Mouse (Mus musculus): ENCODE data around the gene Nedd9. TPM values are rescaled to one million over a fixed set of nuclear protein-coding genes. Genes with fewer than 3 reads are reported as not detected.

The Nedd9 gene
- polyA plus RNA-seq, 1 experiment = 39.4 TPM

DNA sequence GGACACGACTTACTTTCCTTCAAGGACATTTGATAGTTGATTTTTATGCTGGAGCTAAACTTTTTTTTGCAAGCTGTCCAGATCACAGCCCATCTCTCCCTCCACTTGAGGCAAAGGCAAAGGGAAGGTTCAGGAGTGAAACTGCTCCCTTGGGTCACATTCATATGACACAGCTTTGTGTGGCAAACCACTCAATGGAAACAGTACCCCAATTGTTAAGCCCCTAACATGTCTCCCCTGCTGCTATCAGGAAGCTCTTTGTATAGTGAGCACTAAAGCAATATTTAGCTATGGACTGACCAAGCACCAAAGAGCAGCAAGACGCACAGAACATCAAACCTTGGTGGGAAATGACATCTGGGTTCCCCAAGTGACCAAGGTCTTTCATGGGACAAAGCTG, 158.7 kb downstream of the Nedd9 start:
- WGBS = 95% methylated on average over 2 of the region's 2 CpGs
- no peaks in the 10 kb centered on the region for H3K27me3 ChIP-seq (ENCODE audit: control insufficient read depth, insufficient read depth, low read length)
- no peak overlapping the region for H3K4me3 ChIP-seq (ENCODE audit: control insufficient read depth, insufficient read depth, low read length)
- DNase-seq = no peak
- TF ChIP-seq POLR2A (IDR thresholded peaks at IDR 0.05; ENCODE audit: control insufficient read depth, extremely low read depth, insufficient read depth, low read length, poor library complexity) (no peak), CTCF (IDR thresholded peaks at IDR 0.05; ENCODE audit: borderline replicate concordance, control insufficient read depth, extremely low read depth, insufficient read depth, low read length, poor library complexity) (no peak)
- no peaks in the 10 kb centered on the region; the same call in 1 of the 2 replicates for H3K36me3 ChIP-seq (ENCODE audit: control insufficient read depth, insufficient read depth, low read length)
- no peak overlapping the region for H3K27ac ChIP-seq (ENCODE audit: control insufficient read depth, insufficient read depth, low read length)
- H3K4me1 ChIP-seq (replicated peaks; ENCODE audit: control insufficient read depth, insufficient read depth, low read length) = no peaks in the 10 kb centered on the region; the same call in 1 of the 2 replicates

DNA sequence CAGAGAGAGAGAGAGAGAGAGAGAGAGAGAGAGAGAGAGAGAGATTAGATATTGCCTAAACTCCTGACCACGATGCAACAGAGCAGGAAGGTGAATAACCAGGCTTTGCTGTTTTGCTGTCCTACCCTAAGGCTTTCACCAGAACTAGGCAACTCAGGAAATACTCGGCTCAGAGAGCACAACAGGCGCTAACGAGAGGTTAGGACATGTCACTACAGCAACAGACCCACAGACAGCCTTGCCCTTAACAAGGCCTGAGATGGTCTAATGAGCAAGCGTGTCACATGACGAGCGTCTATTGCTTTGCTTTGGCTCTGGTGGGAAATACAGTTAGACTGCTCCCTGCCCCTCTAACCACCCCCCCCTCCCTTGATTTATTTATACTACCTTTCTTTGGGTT, 159.6 kb downstream of the Nedd9 start:
- 72% methylated on average over 7 of the region's 7 CpGs for WGBS
- Histone ChIP-seq H3K36me3 (ENCODE audit: control insufficient read depth, insufficient read depth, low read length) (no peaks in the 10 kb centered on the region; the same call in 1 of the 2 replicates), H3K4me3 (ENCODE audit: control insufficient read depth, insufficient read depth, low read length) (no peak overlapping the region), H3K27ac (ENCODE audit: control insufficient read depth, insufficient read depth, low read length) (no peak overlapping the region), H3K27me3 (ENCODE audit: control insufficient read depth, insufficient read depth, low read length) (no peaks in the 10 kb centered on the region), H3K4me1 (replicated peaks; ENCODE audit: control insufficient read depth, insufficient read depth, low read length) (no peaks in the 10 kb centered on the region; the same call in 1 of the 2 replicates)
- no peak for DNase-seq
- TF ChIP-seq CTCF (IDR thresholded peaks at IDR 0.05; ENCODE audit: borderline replicate concordance, control insufficient read depth, extremely low read depth, insufficient read depth, low read length, poor library complexity) = no peak
- no peak for TF ChIP-seq POLR2A (IDR thresholded peaks at IDR 0.05; ENCODE audit: control insufficient read depth, extremely low read depth, insufficient read depth, low read length, poor library complexity)

DNA sequence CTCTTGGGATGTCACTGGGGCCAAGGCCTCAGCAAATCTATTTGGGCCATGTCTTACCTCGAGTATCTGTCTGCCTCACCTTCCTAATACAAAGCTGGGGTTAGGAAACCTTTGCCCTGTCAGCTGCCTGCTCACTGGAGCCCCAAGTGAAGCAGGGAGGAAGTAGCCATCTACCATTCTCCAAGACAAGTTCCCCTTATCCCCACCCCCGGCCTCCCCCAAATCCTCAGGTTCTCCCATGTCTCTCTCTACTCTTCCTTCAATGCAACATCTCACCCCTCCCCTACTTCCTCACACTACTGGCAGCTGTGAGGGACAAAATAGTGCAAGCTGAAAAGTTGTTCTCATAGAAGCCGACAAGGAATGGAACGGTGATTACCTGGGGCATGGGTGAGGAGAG, 161.0 kb downstream of the Nedd9 start:
- Histone ChIP-seq H3K4me1 (replicated peaks; ENCODE audit: control insufficient read depth, insufficient read depth, low read length) (no peaks in the 10 kb centered on the region; the same call in 1 of the 2 replicates), H3K36me3 (ENCODE audit: control insufficient read depth, insufficient read depth, low read length) (no peaks in the 10 kb centered on the region; the same call in 1 of the 2 replicates), H3K27ac (ENCODE audit: control insufficient read depth, insufficient read depth, low read length) (no peak overlapping the region), H3K4me3 (ENCODE audit: control insufficient read depth, insufficient read depth, low read length) (no peak overlapping the region), H3K27me3 (ENCODE audit: control insufficient read depth, insufficient read depth, low read length) (no peaks in the 10 kb centered on the region)
- TF ChIP-seq POLR2A (IDR thresholded peaks at IDR 0.05; ENCODE audit: control insufficient read depth, extremely low read depth, insufficient read depth, low read length, poor library complexity) (no peak), CTCF (IDR thresholded peaks at IDR 0.05; ENCODE audit: borderline replicate concordance, control insufficient read depth, extremely low read depth, insufficient read depth, low read length, poor library complexity) (no peak)
- no peak for DNase-seq
- WGBS = 87% methylated on average over 4 of the region's 4 CpGs

DNA sequence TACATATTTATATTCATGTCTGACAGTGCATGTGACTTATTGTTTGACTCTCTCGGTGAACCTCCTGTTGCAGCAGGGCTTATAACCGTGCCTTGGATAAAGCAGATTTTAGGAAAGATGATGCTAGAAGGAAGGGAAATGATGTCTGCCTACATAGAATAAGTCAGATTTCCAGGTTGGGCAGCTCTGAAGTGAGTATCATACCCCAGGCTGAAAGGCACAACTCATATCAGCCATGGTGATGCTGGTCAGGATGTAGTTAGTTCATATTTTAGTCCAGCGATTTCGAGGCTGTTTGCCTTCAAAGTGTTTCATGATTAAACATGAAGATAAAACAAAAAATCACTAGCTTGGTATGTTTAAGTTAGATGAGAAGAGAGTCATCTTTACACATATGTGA, 161.8 kb downstream of the Nedd9 start:
- Histone ChIP-seq H3K27ac (ENCODE audit: control insufficient read depth, insufficient read depth, low read length) (no peak overlapping the region), H3K4me3 (ENCODE audit: control insufficient read depth, insufficient read depth, low read length) (no peak overlapping the region), H3K36me3 (ENCODE audit: control insufficient read depth, insufficient read depth, low read length) (no peaks in the 10 kb centered on the region; the same call in 1 of the 2 replicates), H3K4me1 (replicated peaks; ENCODE audit: control insufficient read depth, insufficient read depth, low read length) (no peaks in the 10 kb centered on the region; the same call in 1 of the 2 replicates), H3K27me3 (ENCODE audit: control insufficient read depth, insufficient read depth, low read length) (no peaks in the 10 kb centered on the region)
- TF ChIP-seq POLR2A (IDR thresholded peaks at IDR 0.05; ENCODE audit: control insufficient read depth, extremely low read depth, insufficient read depth, low read length, poor library complexity) (no peak), CTCF (IDR thresholded peaks at IDR 0.05; ENCODE audit: borderline replicate concordance, control insufficient read depth, extremely low read depth, insufficient read depth, low read length, poor library complexity) (no peak)
- WGBS = 94% methylated on average over 4 of the region's 4 CpGs
- no peak for DNase-seq

DNA sequence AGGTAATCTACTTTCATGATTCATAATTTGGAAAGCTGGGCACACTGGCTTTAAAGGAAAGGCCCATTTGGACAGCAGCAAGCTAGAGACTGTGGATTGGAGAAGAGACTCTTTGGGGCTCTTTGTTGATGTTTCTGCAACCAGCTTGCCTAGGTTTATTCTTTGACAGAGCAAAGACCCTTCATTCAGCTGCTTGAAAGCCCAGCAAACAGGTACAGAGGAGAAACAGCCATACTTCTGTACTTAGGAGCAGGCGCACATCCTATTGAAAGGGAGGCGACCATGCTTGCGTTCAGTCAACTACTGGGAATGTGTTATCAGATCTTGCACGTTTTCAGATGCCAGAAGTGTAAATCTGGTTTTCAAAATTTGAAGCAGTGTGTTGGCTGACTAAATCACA, 162.5 kb downstream of the Nedd9 start:
- TF ChIP-seq CTCF (IDR thresholded peaks at IDR 0.05; ENCODE audit: borderline replicate concordance, control insufficient read depth, extremely low read depth, insufficient read depth, low read length, poor library complexity) (no peak), POLR2A (IDR thresholded peaks at IDR 0.05; ENCODE audit: control insufficient read depth, extremely low read depth, insufficient read depth, low read length, poor library complexity) (no peak)
- Histone ChIP-seq H3K4me3 (ENCODE audit: control insufficient read depth, insufficient read depth, low read length) (no peak overlapping the region), H3K27ac (ENCODE audit: control insufficient read depth, insufficient read depth, low read length) (no peak overlapping the region), H3K27me3 (ENCODE audit: control insufficient read depth, insufficient read depth, low read length) (no peaks in the 10 kb centered on the region), H3K36me3 (ENCODE audit: control insufficient read depth, insufficient read depth, low read length) (no peaks in the 10 kb centered on the region; the same call in 1 of the 2 replicates), H3K4me1 (replicated peaks; ENCODE audit: control insufficient read depth, insufficient read depth, low read length) (no peaks in the 10 kb centered on the region; the same call in 1 of the 2 replicates)
- 88% methylated on average over 4 of the region's 4 CpGs for WGBS
- no peak for DNase-seq

DNA sequence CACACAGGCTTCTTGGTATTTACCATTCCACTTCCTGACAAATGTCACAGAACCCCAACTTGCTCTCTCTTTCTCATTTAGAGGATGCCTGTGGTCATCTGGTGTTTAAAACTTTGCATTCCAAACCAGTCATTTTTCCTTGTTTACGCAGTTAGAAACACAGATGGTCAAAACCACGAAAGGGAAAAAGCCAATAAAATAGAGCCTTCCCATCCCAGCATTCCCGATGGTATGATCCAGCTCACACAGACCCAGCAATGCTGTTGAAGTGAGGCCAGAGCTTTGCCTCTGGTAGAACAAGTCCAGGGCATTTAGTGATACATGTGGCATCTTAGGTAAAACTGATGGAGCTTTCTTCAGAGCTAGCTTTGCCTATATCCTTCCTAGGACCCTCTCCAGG, 165.7 kb downstream of the Nedd9 start:
- no peaks in the 10 kb centered on the region for H3K27me3 ChIP-seq (ENCODE audit: control insufficient read depth, insufficient read depth, low read length)
- H3K36me3 ChIP-seq (ENCODE audit: control insufficient read depth, insufficient read depth, low read length) = peaks cover 17% of the 10 kb centered on the region
- no peak for DNase-seq
- 88% methylated on average over 3 of the region's 3 CpGs for WGBS
- H3K4me3 ChIP-seq (ENCODE audit: control insufficient read depth, insufficient read depth, low read length) = no peak overlapping the region
- no peak overlapping the region for H3K27ac ChIP-seq (ENCODE audit: control insufficient read depth, insufficient read depth, low read length)
- TF ChIP-seq CTCF (IDR thresholded peaks at IDR 0.05; ENCODE audit: borderline replicate concordance, control insufficient read depth, extremely low read depth, insufficient read depth, low read length, poor library complexity) (no peak), POLR2A (IDR thresholded peaks at IDR 0.05; ENCODE audit: control insufficient read depth, extremely low read depth, insufficient read depth, low read length, poor library complexity) (no peak)
- no peaks in the 10 kb centered on the region for H3K4me1 ChIP-seq (replicated peaks; ENCODE audit: control insufficient read depth, insufficient read depth, low read length)

DNA sequence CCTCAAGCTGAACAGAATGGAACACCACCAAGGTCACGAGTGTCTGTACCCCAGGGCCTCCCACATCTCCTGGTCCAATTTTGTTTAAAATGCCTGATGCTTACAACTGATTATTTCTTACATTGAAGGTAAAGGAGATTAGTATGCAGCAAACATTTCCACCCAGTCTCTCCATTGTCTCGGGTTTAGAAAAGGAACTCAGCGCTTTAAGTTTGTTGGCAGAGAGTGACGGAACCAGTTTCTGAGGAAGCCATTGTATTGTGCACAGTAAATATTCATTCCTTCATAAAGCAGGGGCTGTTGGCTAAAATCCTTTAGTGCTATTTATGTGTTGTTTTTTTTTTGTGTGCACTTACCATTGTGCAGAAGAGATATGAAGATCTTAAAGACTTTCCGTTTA, 166.4 kb downstream of the Nedd9 start:
- DNase-seq = no peak
- H3K27me3 ChIP-seq (ENCODE audit: control insufficient read depth, insufficient read depth, low read length) = no peaks in the 10 kb centered on the region
- H3K4me3 ChIP-seq (ENCODE audit: control insufficient read depth, insufficient read depth, low read length) = no peak overlapping the region
- H3K4me1 ChIP-seq (replicated peaks; ENCODE audit: control insufficient read depth, insufficient read depth, low read length) = no peaks in the 10 kb centered on the region
- WGBS = 95% methylated on average over 5 of the region's 5 CpGs
- H3K27ac ChIP-seq (ENCODE audit: control insufficient read depth, insufficient read depth, low read length) = no peak overlapping the region
- TF ChIP-seq POLR2A (IDR thresholded peaks at IDR 0.05; ENCODE audit: control insufficient read depth, extremely low read depth, insufficient read depth, low read length, poor library complexity) = no peak
- no peak for TF ChIP-seq CTCF (IDR thresholded peaks at IDR 0.05; ENCODE audit: borderline replicate concordance, control insufficient read depth, extremely low read depth, insufficient read depth, low read length, poor library complexity)
- H3K36me3 ChIP-seq (ENCODE audit: control insufficient read depth, insufficient read depth, low read length) = peaks cover 23% of the 10 kb centered on the region

All from thymus, adult 2 months (tissue).